Mouse (Mus musculus) T-helper 17 cell (primary cell): ENCODE measurements around the gene Prss12.

Experiments
- in situ Hi-C, 2 experiments: fragments of 300-600 bp; cut with MboI, MseI; formaldehyde crosslinking; loops; 1 replicate in 1 of 2; 2 replicates in 1 of 2; pipeline ENCODE4 v1.15.1; 2025; ENCODE audit warnings: high pct_unique_total_duplicates in 2 of 2

Gene Prss12

GRCm38 (mm10) chr3:123526313-123527067, 79.8 kb downstream of the Prss12 start:
- in situ Hi-C loops: loop anchor here in 1 of 2 experiments (10.0 kb wide), 1 partner anchor 1808 kb away; no protein-coding TSS in a partner anchor

- in situ Hi-C loops: loop anchor here in 1 of 2 experiments (10.0 kb wide), 1 partner anchor 1807 kb away; no protein-coding TSS in a partner anchor
These were observed 81.2 kb downstream of the Prss12 start for GRCm38 (mm10) chr3:123527806-123528507.

DNA sequence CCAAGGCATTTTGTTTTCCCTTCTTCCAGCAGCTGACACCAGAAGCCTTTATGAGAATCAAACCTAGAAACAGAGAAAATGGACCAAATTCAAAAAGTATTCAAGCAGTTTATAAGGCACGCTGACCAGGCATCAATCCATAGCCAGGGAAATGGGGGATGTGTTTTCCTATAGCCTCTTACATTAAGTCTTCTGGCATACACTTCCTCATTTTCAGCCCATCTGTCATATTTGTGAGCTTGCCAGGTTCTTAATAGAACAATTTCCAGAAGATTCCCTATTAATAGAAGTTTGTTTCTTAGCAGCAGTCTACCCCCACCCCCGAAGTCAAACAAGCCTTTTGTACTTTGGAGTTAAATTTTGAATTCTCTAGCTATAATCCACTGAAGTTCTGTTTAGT, 84.4 kb downstream of the Prss12 start:
- in situ Hi-C loops: no loop called here

GRCm38 (mm10) chr3:123537279-123537678, 90.6 kb downstream of the Prss12 start:
- in situ Hi-C loops: no loop called here

GRCm38 (mm10) chr3:123543585-123544304, 97.0 kb downstream of the Prss12 start:
- in situ Hi-C loops: no loop called here

DNA sequence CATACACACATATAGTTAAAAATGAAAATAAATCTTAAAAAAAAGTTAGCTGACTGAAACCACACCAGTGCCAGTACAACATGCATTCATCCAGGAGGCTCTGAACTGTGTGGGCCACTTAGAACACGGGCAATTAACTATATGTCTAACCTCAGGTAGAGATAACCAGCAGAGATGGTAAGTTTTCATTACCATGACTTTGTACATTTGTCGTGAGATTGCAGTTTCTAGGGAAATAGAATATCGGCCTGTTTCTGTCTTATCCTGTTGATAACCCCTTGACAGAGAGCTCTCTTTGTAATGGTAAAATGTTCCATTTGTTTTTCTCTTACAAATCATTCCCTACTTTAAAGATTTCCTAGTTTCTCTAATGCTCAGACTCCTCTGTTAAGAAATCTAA, 103.8 kb downstream of the Prss12 start:
- in situ Hi-C loops: no loop called here

DNA sequence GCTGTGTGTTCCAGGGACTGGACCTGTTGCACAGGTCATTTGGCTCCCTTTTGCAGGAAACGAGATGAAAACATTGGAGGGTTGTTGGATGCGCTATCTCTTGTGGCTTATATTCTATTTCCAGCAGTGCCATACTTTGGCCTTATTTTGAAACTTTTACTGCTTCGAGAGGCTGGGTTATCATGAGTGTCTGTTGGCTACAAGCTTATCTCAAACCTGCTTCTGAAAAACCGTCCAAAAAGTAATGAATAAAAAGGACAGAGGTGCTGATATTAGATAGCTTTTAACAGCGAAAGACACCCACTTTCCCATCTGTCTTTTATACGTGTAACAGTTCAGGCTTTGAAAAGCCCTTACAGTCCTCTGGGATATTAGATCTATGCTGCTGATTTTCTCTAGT, 107.2 kb downstream of the Prss12 start:
- in situ Hi-C loops: no loop called here

- in situ Hi-C loops: no loop called here
These were observed 108.6 kb downstream of the Prss12 start for GRCm38 (mm10) chr3:123555254-123555865.
